Mouse (Mus musculus) embryonic facial prominence, embryonic 14.5 days (tissue): ENCODE results near the gene Prss57. TPM values are rescaled to one million over a fixed set of nuclear protein-coding genes. Genes with fewer than 3 reads are reported as not detected.

Experiments used
- ATAC-seq: fragments of 200-750 bp; cut with Nextera tagmentation; 2 replicates; pipeline ENCODE4 v1.8.0; 2017; ENCODE audit warnings: low read depth, moderate number of reproducible peaks, moderate TSS enrichment
- DNase-seq: peaks from one replicate; pipeline ENCODE4 v3.0.0-alpha.2; 2015; ENCODE audit warnings: low spot score
- H3K27ac ChIP-seq: fragments of 300-500 bp; sonication (generic); replicated peaks from 2 replicates; pipeline ENCODE4 v1.5.1; 2014; ENCODE audit warnings: low read depth, mild to moderate bottlenecking, low read length, moderate library complexity
- H3K27me3 ChIP-seq: fragments of 300-500 bp; sonication (generic); replicated peaks from 2 replicates; pipeline ENCODE4 v1.6.1; 2014; ENCODE audit warnings: low read length; ENCODE audit not compliant: control insufficient read depth, insufficient read depth
- H3K36me3 ChIP-seq: fragments of 300-500 bp; sonication (generic); 2 replicates; pipeline ENCODE4 v1.6.1; 2014; ENCODE audit warnings: low read length, mixed read lengths; ENCODE audit not compliant: control insufficient read depth, insufficient read depth
- H3K4me1 ChIP-seq: fragments of 300-500 bp; sonication (generic); 2 replicates; pipeline ENCODE4 v1.6.1; 2014; ENCODE audit warnings: antibody characterized with exemption, low read length; ENCODE audit not compliant: control insufficient read depth, insufficient read depth
- H3K4me2 ChIP-seq: fragments of 300-500 bp; sonication (generic); 2 replicates; pipeline ENCODE4 v1.6.1; 2014; ENCODE audit warnings: low read depth, mild to moderate bottlenecking, low read length, moderate library complexity, mixed read lengths
- H3K4me3 ChIP-seq: fragments of 300-500 bp; sonication (generic); 2 replicates; pipeline ENCODE4 v1.5.1; 2014; ENCODE audit warnings: low read depth, mild to moderate bottlenecking, low read length
- H3K9ac ChIP-seq: fragments of 300-500 bp; sonication (generic); 2 replicates; pipeline ENCODE4 v1.6.1; 2014; ENCODE audit warnings: low read depth, mild to moderate bottlenecking, low read length, moderate library complexity, mixed read lengths
- H3K9me3 ChIP-seq: fragments of 300-500 bp; sonication (generic); 2 replicates; pipeline ENCODE4 v1.6.1; 2016; ENCODE audit warnings: low read length; ENCODE audit not compliant: control insufficient read depth
- WGBS: fragments of 180-500 bp; shearing (Covaris S2); extraction: QIAGEN DNeasy Blood & Tissue Kit; methylation state at CpG from one replicate; pipeline ENCODE4 v1.1.7; 2014; 5-methylcytosine and 5-hydroxymethylcytosine counted together
- polyA plus RNA-seq: library from polyadenylated mRNA; unstranded; fragments of >200 nt; fragmentation: Nextera tagmentation; extraction: Ambion mirVana; gene quantifications from 2 replicates; pipeline ENCODE4 v1.2.1, GENCODE M21; 2014

Gene Prss57
- polyA plus RNA-seq, 1 experiment from 2014 or later, result not detected

- H3K4me3 ChIP-seq, result no peak overlapping the region
- H3K36me3 ChIP-seq, result peaks cover 70% of the 10 kb centered on the region
- 49% methylated on average over 14 of the region's 52 CpGs for WGBS
- H3K9me3 ChIP-seq, result peaks cover 51% of the 10 kb centered on the region
- H3K27ac ChIP-seq, result no peak overlapping the region
- no peaks in the 10 kb centered on the region for H3K4me1 ChIP-seq
- no peak overlapping the region for H3K4me2 ChIP-seq
- ATAC-seq, result no peak
- no peak overlapping the region for H3K9ac ChIP-seq
- DNase-seq, result no peak
- H3K27me3 ChIP-seq, result no peaks in the 10 kb centered on the region
Observed at GRCm38 (mm10) chr10:79735361-79735760, 55.4 kb downstream of the Prss57 start.

GRCm38 (mm10) chr10:79733847-79734246 is 56.9 kb downstream of the Prss57 start:
- WGBS, result 97% methylated on average over 15 of the region's 15 CpGs
- H3K36me3 ChIP-seq, result peaks cover 55% of the 10 kb centered on the region

GRCm38 (mm10) chr10:79732500-79732899 is 58.3 kb downstream of the Prss57 start:
- no peak overlapping the region for H3K4me3 ChIP-seq
- no peak overlapping the region for H3K27ac ChIP-seq
- peaks cover 23% of the 10 kb centered on the region for H3K9me3 ChIP-seq
- peaks cover 41% of the 10 kb centered on the region for H3K36me3 ChIP-seq
- no peaks in the 10 kb centered on the region for H3K4me1 ChIP-seq
- H3K27me3 ChIP-seq, result no peaks in the 10 kb centered on the region
- H3K4me2 ChIP-seq, result no peak overlapping the region
- H3K9ac ChIP-seq, result no peak overlapping the region
- DNase-seq (no peak), ATAC-seq (no peak)
- WGBS, result 90% methylated on average over 1 of the region's 1 CpGs

More at GRCm38 (mm10) chr10:79733847-79734246, 56.9 kb downstream of the Prss57 start:
- Histone ChIP-seq H3K27me3 (no peaks in the 10 kb centered on the region), H3K4me2 (no peak overlapping the region), H3K9me3 (peaks cover 36% of the 10 kb centered on the region), H3K9ac (no peak overlapping the region), H3K27ac (no peak overlapping the region), H3K4me3 (no peak overlapping the region), H3K4me1 (no peaks in the 10 kb centered on the region)
- ATAC-seq (no peak), DNase-seq (no peak)

Other genes with a start within 250 kb of the Prss57 start
- 44.6 and 50.9 TPM in 2 replicates for gene Mier2, start 235.8 kb downstream of the Prss57 start, polyA plus RNA-seq
- not detected in 2 replicates for gene Theg, start 203.6 kb downstream of the Prss57 start, polyA plus RNA-seq
- gene C2cd4c, start 176.9 kb downstream of the Prss57 start, polyA plus RNA-seq, result 0.09 TPM in 1 of 2 replicates, not detected in the other
- 11.3 and 11.4 TPM in 2 replicates for gene Shc2, start 153.0 kb downstream of the Prss57 start, polyA plus RNA-seq
- not detected in 2 replicates for gene Odf3l2, start 145.2 kb downstream of the Prss57 start, polyA plus RNA-seq
- 8.5 and 11.6 TPM in 2 replicates for gene Madcam1, start 126.4 kb downstream of the Prss57 start, polyA plus RNA-seq
- 58.7 and 65.3 TPM in 2 replicates for gene Tpgs1, start 121.6 kb downstream of the Prss57 start, polyA plus RNA-seq
- gene Cdc34, start 108.8 kb downstream of the Prss57 start, polyA plus RNA-seq, result 106 TPM in 2 replicates
- gene Gzmm, start 101.9 kb downstream of the Prss57 start, polyA plus RNA-seq, result 0.31 and 0.51 TPM in 2 replicates
- 846 and 847 TPM in 2 replicates for gene Bsg, start 86.5 kb downstream of the Prss57 start, polyA plus RNA-seq
- gene Hcn2, start 74.3 kb downstream of the Prss57 start, polyA plus RNA-seq, result 0.15 and 0.20 TPM in 2 replicates
- gene Polrmt, start 44.4 kb downstream of the Prss57 start, polyA plus RNA-seq, result 32.5 and 33.6 TPM in 2 replicates
- 0.35 and 0.38 TPM in 2 replicates for gene Fgf22, start 35.9 kb downstream of the Prss57 start, polyA plus RNA-seq
- gene Rnf126, start 24.0 kb downstream of the Prss57 start, polyA plus RNA-seq, result 77.5 and 78.9 TPM in 2 replicates
- 8.3 and 10.7 TPM in 2 replicates for gene Fstl3, start 13.7 kb downstream of the Prss57 start, polyA plus RNA-seq
- 62.5 and 75.4 TPM in 2 replicates for gene Palm, start 2.6 kb upstream of the Prss57 start, polyA plus RNA-seq
- 2.3 and 3.9 TPM in 2 replicates for gene Misp, start 30.0 kb upstream of the Prss57 start, polyA plus RNA-seq
- gene Ptbp1, start 63.5 kb upstream of the Prss57 start, polyA plus RNA-seq, result 198 and 254 TPM in 2 replicates
- 4.1 and 6.7 TPM in 2 replicates for gene Prtn3, start 83.5 kb upstream of the Prss57 start, polyA plus RNA-seq
- 32.4 and 50.2 TPM in 2 replicates for gene Plppr3, start 83.7 kb upstream of the Prss57 start, polyA plus RNA-seq
- gene Elane, start 95.3 kb upstream of the Prss57 start, polyA plus RNA-seq, result 0.64 and 2.0 TPM in 2 replicates
- 0.22 TPM in 1 of 2 replicates, not detected in the other for gene Cfd, start 99.9 kb upstream of the Prss57 start, polyA plus RNA-seq
- 33.7 and 40.2 TPM in 2 replicates for gene Med16, start 118.0 kb upstream of the Prss57 start, polyA plus RNA-seq
- gene Gm26602, start 119.9 kb upstream of the Prss57 start, polyA plus RNA-seq, result 4.1 and 6.7 TPM in 2 replicates
- gene Kiss1r, start 126.0 kb upstream of the Prss57 start, polyA plus RNA-seq, result 0.56 and 0.58 TPM in 2 replicates
- 114 and 124 TPM in 2 replicates for gene R3hdm4, start 130.2 kb upstream of the Prss57 start, polyA plus RNA-seq
- 3.1 and 3.5 TPM in 2 replicates for gene Arid3a, start 136.1 kb upstream of the Prss57 start, polyA plus RNA-seq
- 97.4 and 100 TPM in 2 replicates for gene Wdr18, start 169.2 kb upstream of the Prss57 start, polyA plus RNA-seq
- 0.37 and 0.56 TPM in 2 replicates for gene Grin3b, start 179.8 kb upstream of the Prss57 start, polyA plus RNA-seq
- gene Tmem259, start 193.4 kb upstream of the Prss57 start, polyA plus RNA-seq, result 20.6 and 22.3 TPM in 2 replicates
- 293 and 304 TPM in 2 replicates for gene Cnn2, start 197.6 kb upstream of the Prss57 start, polyA plus RNA-seq
- 2.5 and 2.8 TPM in 2 replicates for gene Abca7, start 205.5 kb upstream of the Prss57 start, polyA plus RNA-seq
- 4.4 and 6.4 TPM in 2 replicates for gene Arhgap45, start 225.7 kb upstream of the Prss57 start, polyA plus RNA-seq
- gene Polr2e, start 248.8 kb upstream of the Prss57 start, polyA plus RNA-seq, result 207 and 227 TPM in 2 replicates